Mouse (Mus musculus) spleen, adult 2 months (tissue): ENCODE results near the gene Gsdmc4.
"Not testable (repeated sequence)": the region's sequence is repeated elsewhere in the genome, so short reads cannot be mapped to it uniquely, and the experiment has no call there.

ENCODE experiments used
- CTCF ChIP-seq: fragments of 200-500 bp; IDR thresholded peaks from 2 replicates; pipeline ENCODE4 v1.5.1; 2011; ENCODE audit warnings: mild to moderate bottlenecking, inconsistent platforms; ENCODE audit not compliant: insufficient read depth, insufficient read length, insufficient replicate concordance; ENCODE audit errors: extremely low read depth
- POLR2A ChIP-seq: fragments of 200-500 bp; IDR thresholded peaks from 2 replicates; pipeline ENCODE4 v1.6.1; 2011; ENCODE audit warnings: low read depth, low read length, inconsistent platforms

- TF ChIP-seq POLR2A, CTCF: not testable (repeated sequence)
Measured at GRCm38 (mm10) chr15:63876160-63876559, 35.9 kb downstream of the Gsdmc4 start.
